Mouse (Mus musculus) left cerebral cortex, postnatal 25 days (tissue): ENCODE measurements at regions not wholly inside any gene's neighbourhood (a gene's known extent, or its start where the extent isn't known, plus 50 kb on each side); places are given as distances from the start of the nearest gene placed in this dataset.
"Not testable (repeated sequence)": the region's sequence is repeated elsewhere in the genome, so short reads cannot be mapped to it uniquely, and the experiment has no call there.

Experiments
- DNase-seq, 2 experiments: peaks; one replicate each; pipeline ENCODE4 v3.0.0; 2022; ENCODE audit warnings: low spot score in 2 of 2, mixed read lengths in 1 of 2
- intact Hi-C: fragments of 180-260 bp; cut with DNase I; formaldehyde crosslinking; loops from one replicate; pipeline ENCODE4 v1.15.1; 2025

- DNase-seq, result no peak
- intact Hi-C loops, result no loop called here
Measured at GRCm38 (mm10) chr4:23010346-23010745, 522.2 kb upstream of the Pou3f2 start.

DNA sequence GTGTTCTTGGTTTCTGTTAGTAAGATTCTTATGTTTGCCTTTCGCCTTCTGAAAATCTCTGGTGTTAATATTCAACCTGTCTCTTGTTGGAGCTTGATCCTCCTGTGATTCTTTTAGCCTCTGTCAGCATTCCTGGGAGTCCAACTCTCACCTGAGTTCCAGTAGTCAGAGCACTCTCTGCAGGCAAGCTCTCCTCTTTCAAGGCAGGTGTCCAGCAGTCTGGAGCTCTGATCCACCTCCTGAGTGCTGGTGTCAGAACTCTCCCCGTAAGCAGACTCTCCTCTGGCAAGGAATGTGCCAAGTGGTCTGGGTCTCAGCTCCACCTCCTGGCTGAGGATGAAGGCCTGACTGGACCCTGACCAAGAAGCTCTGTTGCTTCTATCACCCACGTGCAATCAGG lies 521.0 kb upstream of the Pou3f2 start:
- DNase-seq, intact Hi-C loops: not testable (repeated sequence)

DNA sequence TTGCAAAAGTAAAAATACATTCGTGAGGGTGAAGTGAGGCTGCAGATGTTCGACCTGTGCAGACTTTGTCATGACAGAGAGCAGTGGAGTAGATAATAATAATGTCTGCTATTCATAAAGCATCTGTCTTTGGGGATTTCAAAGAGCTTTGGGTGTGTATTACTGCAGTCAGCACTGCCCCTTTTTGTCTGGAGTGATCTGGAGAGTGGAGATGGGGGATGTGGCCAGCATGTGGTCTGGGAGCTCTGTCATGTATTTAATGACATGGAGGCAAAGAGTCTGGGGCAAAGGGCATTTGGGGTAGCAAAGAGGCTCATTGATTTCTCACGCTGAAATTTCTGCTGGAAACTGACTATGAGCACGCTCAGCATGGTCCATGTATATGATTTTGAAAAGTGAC lies 510.8 kb upstream of the Pou3f2 start:
- intact Hi-C loops, result no loop called here
- DNase-seq, result no peak

GRCm38 (mm10) chr4:22997198-22997985 lies 509.2 kb upstream of the Pou3f2 start:
- peak in 1 of 2 experiments; percentile 1 for DNase-seq
- intact Hi-C loops, result no loop called here

DNA sequence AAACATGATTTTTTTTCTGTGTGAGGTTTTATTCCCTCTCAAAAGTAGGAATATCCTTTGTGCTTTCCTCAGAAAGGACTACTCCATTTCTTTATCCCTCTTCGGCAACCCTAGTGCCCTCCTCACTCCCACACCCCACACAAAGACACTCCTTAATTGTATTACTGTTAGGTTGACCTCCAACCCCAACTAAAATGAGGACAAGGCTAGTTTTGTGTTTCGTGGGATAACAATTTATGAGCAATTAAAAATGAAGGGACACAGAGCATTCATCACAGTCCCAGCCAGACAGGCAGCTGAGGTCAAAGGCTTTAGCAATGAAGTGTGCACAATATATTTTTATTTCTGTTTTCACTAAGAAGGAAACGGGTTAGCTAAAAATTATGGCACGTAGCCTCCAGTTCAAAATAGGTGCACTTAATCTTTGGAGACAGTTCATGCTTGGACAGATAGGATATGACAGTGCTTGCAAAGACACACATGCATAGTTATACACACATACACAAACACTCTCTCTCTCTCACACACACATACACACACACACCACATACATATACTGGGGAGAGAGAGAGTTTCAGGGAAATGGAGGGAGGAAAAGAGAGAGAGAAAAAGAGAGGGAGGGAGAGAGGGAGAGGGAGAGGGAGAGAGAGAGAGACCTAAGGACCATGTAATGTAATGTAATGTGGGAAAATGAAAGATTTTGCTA lies 498.8 kb upstream of the Pou3f2 start:
- intact Hi-C loops, result no loop called here

GRCm38 (mm10) chr4:22973585-22974116 lies 485.5 kb upstream of the Pou3f2 start:
- intact Hi-C loops, result loop anchor here (5.0 kb wide), 1 partner anchor 476 kb away; no protein-coding TSS in a partner anchor
- DNase-seq, result no peak

More for the DNA sequence above, 498.8 kb upstream of the Pou3f2 start:
- DNase-seq, result no peak

- peak; percentile 1 to 28 for DNase-seq
- intact Hi-C loops, result loop anchor here (5.0 kb wide), 1 partner anchor 476 kb away; no protein-coding TSS in a partner anchor
Measured at GRCm38 (mm10) chr4:22972784-22973584, 484.8 kb upstream of the Pou3f2 start.

DNA sequence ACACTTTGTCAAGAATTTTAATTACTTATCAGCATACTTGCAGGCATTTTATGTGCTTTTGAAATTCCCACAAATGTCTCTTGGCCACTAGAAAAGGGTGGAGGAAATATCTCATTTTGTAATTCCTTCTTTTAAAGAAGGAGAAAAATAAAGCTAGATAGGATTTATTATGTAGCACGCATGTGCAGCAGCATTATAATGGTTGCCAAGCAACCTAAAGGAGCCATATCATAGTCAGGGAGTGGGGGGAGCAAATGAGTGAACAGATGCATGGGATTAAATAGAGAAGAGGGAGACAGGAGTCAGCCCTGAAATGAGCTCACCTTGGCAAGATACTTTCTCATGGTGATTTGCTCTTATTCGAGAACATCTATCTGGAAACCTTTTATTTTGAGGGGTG lies 483.0 kb upstream of the Pou3f2 start:
- intact Hi-C loops, result loop anchor here (5.0 kb wide), 1 partner anchor 474 kb away; no protein-coding TSS in a partner anchor
- DNase-seq, result peak in 1 of 2 experiments; percentile 18

- DNase-seq, result no peak
- intact Hi-C loops, result loop anchor here (5.0 kb wide), 1 partner anchor 473 kb away; no protein-coding TSS in a partner anchor
Measured at GRCm38 (mm10) chr4:22970495-22970894, 482.3 kb upstream of the Pou3f2 start.

GRCm38 (mm10) chr4:22949422-22949821 lies 461.3 kb upstream of the Pou3f2 start:
- no peak for DNase-seq
- intact Hi-C loops, result no loop called here

- no peak for DNase-seq
- intact Hi-C loops, result no loop called here
Measured at GRCm38 (mm10) chr4:22948880-22949279, 460.7 kb upstream of the Pou3f2 start.

- DNase-seq, result peak in 1 of 2 experiments; percentile 14
- intact Hi-C loops, result no loop called here
Measured at GRCm38 (mm10) chr4:22946788-22947406, 458.7 kb upstream of the Pou3f2 start.

DNA sequence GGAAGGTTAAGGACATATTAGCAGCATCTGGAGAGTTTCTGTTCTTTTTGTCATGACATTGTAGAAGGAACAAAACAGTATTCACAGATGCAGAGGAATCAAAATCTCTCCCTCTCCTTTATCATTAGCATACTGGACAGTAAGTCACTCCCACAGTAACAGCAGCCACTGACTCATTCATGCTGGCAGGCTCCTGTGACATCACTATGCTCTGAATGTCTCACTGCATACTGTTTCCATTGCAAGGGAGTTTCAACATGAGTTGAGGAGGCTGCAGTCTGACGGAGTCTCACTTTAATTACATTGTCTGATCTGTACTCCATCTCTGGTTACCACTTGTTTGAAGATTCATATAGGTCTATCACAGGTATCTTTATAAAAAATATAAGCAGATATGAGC lies 450.1 kb upstream of the Pou3f2 start:
- intact Hi-C loops, result no loop called here
- DNase-seq, result peak in 1 of 2 experiments; percentile 51

GRCm38 (mm10) chr4:22924181-22924580 lies 436.0 kb upstream of the Pou3f2 start:
- intact Hi-C loops, result loop anchor here (5.0 kb wide), 1 partner anchor 427 kb away; no protein-coding TSS in a partner anchor

GRCm38 (mm10) chr4:22914886-22915285 lies 426.7 kb upstream of the Pou3f2 start:
- intact Hi-C loops, result no loop called here
- DNase-seq, result peak in 1 of 2 experiments; percentile 75

More at GRCm38 (mm10) chr4:22924181-22924580, 436.0 kb upstream of the Pou3f2 start:
- DNase-seq, result peak; percentile 28 to 93

DNA sequence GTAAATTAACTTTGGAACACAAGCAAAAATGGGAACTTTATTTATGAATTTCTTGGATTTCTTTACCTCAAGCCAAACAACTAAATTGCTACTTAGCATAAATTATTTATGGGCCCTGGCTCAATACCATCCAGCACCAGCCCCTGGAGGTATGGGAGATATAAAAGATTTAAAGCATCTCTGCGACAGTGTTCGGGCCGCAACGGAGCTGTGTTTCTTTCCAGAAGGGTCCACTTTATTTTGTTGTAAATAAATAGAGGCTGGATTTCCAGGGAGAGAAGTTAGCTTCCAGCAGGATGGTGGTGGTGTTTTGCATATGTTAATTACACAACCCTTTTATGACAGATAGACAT lies 404.5 kb upstream of the Pou3f2 start:
- DNase-seq, result no peak
- intact Hi-C loops, result no loop called here

GRCm38 (mm10) chr4:22891974-22892693 lies 404.0 kb upstream of the Pou3f2 start:
- no peak for DNase-seq
- intact Hi-C loops, result no loop called here

DNA sequence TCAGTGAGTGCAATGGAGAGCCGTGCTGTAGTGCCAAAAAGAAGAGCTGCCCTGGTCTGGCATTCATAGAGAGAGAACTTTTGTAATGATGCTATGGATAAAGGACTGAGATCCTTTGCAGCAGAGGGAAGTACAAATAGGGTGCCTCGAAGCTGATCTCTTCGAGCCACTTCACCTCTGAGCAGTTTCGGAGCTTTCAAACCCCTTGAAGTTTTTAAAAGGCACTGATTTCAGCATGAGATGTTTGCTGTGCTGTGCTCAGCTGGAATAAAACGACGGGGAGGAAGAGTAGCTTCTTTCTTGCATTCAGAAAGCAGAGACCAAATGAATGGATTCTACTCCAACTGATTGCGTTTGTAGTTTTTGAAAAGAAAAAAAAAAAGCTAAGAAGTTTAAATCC lies 392.5 kb upstream of the Pou3f2 start:
- no peak for DNase-seq
- intact Hi-C loops, result no loop called here

- intact Hi-C loops, result no loop called here
- DNase-seq, result no peak
Measured at GRCm38 (mm10) chr4:22875392-22875791, 387.2 kb upstream of the Pou3f2 start.
